Mouse (Mus musculus): Measurements from ENCODE around the gene Rhoh.

GRCm38 (mm10) chr5:65920701-65921426, 59.9 kb downstream of the Rhoh start:
- no peak for TF ChIP-seq CTCF (IDR thresholded peaks at IDR 0.05; ENCODE audit: insufficient read depth, low read length)
- no peak for TF ChIP-seq POLR2A (IDR thresholded peaks at IDR 0.05; ENCODE audit: borderline replicate concordance, extremely low read depth, low read depth, low read length)

Data from lung, adult 2 months (tissue).